In genomic region chr10:80896581-80897485, GRCm38 (mm10) we compare ENCODE assay signal across 26 mouse cellular contexts. TPM values are rescaled to one million over a fixed set of nuclear protein-coding genes. Genes with fewer than 3 reads are reported as not detected.
DNase-seq lines count a peak whose midpoint lies in the region; ATAC-seq and TF ChIP-seq lines count a peak whose summit lies in the region.
"Had no signal": no experiment of that assay in that cellular context is flagged by ENCODE, and none has a peak within 500 bp of the region (broad histone marks: within the 10 kb centered on the region; RNA-seq: fewer than 3 reads in every experiment).

No protein-coding gene starts in this region.

- TF ChIP-seq CTCF in ES-Bruce4 (IDR thresholded peaks at IDR 0.05; ENCODE audit: low read depth, low read length) = no peak

- no peak for TF ChIP-seq EP300 in ES-Bruce4 (IDR thresholded peaks at IDR 0.05; ENCODE audit: insufficient read depth, low read depth, low read length)

- no peak overlapping the region for H3K27ac ChIP-seq in heart, embryonic 13.5 days (replicated peaks)
- H3K27ac ChIP-seq in ES-Bruce4 (ENCODE audit: insufficient read depth, low read length) = no peak overlapping the region
- H3K27ac ChIP-seq in embryonic facial prominence, embryonic 13.5 days = no peak overlapping the region
- H3K27ac ChIP-seq: gastrocnemius, adult 2 months; hindbrain, embryonic 13.5 days; kidney, postnatal 0 days; liver, embryonic 12.5 days; neural tube, embryonic 12.5 days; stomach, postnatal 0 days had no signal

- no peaks in the 10 kb centered on the region for H3K27me3 ChIP-seq in heart, embryonic 13.5 days (replicated peaks)
- H3K27me3 ChIP-seq in ES-Bruce4 (ENCODE audit: control insufficient read depth, insufficient read depth, low read length, poor library complexity, severe bottlenecking) = no peaks in the 10 kb centered on the region
- H3K27me3 ChIP-seq in embryonic facial prominence, embryonic 13.5 days = no peaks in the 10 kb centered on the region
- H3K27me3 ChIP-seq: hindbrain, embryonic 13.5 days; liver, embryonic 12.5 days had no signal

- H3K36me3 ChIP-seq in heart, embryonic 13.5 days = peaks cover 16% of the 10 kb centered on the region
- H3K36me3 ChIP-seq in ES-Bruce4 (ENCODE audit: control insufficient read depth, insufficient read depth, low read length, poor library complexity, severe bottlenecking) = no peaks in the 10 kb centered on the region
- peaks cover 22% of the 10 kb centered on the region for H3K36me3 ChIP-seq in embryonic facial prominence, embryonic 13.5 days

- H3K9me3 ChIP-seq in heart, embryonic 13.5 days = no peaks in the 10 kb centered on the region
- no peaks in the 10 kb centered on the region for H3K9me3 ChIP-seq in ES-Bruce4 (replicated peaks; ENCODE audit: control insufficient read depth, insufficient read depth, low read length, poor library complexity, severe bottlenecking)
- H3K9me3 ChIP-seq in embryonic facial prominence, embryonic 13.5 days = no peaks in the 10 kb centered on the region
- H3K9me3 ChIP-seq: hindbrain, embryonic 13.5 days; liver, embryonic 12.5 days; neural tube, embryonic 12.5 days had no signal

- peak; percentile 48 for DNase-seq in cerebellum, adult 9-10 months
- DNase-seq in cerebellum, postnatal 25 days = no peak
- DNase-seq in heart, postnatal 14 days = no peak
- no peak for DNase-seq in gastrocnemius, adult 8-10 months (ENCODE audit: low spot score in 2 of 2)
- DNase-seq: adrenal gland, postnatal 10 days; cerebellum, adult 8-10 months; gastrocnemius, adult 2 months; heart, postnatal 36 days; kidney, adult 18-20 months; lung, adult 18-20 months; lung, postnatal 14 days; midbrain, embryonic 14.5 days; right cerebral cortex, postnatal 14 days had no signal

- no peak for TF ChIP-seq POLR2A in ES-Bruce4 (IDR thresholded peaks at IDR 0.05; ENCODE audit: insufficient read depth, low read length)

- 64% methylated on average over 24 of the region's 24 CpGs for WGBS in heart, embryonic 13.5 days
- 73% methylated on average over 24 of the region's 24 CpGs for WGBS in embryonic facial prominence, embryonic 13.5 days

- intact Hi-C loops in heart, postnatal 14 days (cut with DNase I) = no loop called here

- peaks cover 23% of the 10 kb centered on the region for H3K4me1 ChIP-seq in heart, embryonic 13.5 days
- peaks cover 2% of the 10 kb centered on the region for H3K4me1 ChIP-seq in ES-Bruce4 (ENCODE audit: control insufficient read depth, insufficient read depth, low read length)
- peaks cover 16% of the 10 kb centered on the region for H3K4me1 ChIP-seq in embryonic facial prominence, embryonic 13.5 days

- 0 out of 2 replicates have a peak overlapping the region, but pooled peaks have one; percentile 33 for H3K9ac ChIP-seq in heart, embryonic 13.5 days
- no peak overlapping the region for H3K9ac ChIP-seq in ES-Bruce4 (ENCODE audit: low read depth, poor library complexity, severe bottlenecking)
- H3K9ac ChIP-seq in embryonic facial prominence, embryonic 13.5 days = 0 out of 2 replicates have a peak overlapping the region, but pooled peaks have one; percentile 16
- H3K9ac ChIP-seq: liver, embryonic 12.5 days; neural tube, embryonic 12.5 days had no signal

- H3K4me2 ChIP-seq in heart, embryonic 13.5 days = no peak overlapping the region
- no peak overlapping the region for H3K4me2 ChIP-seq in embryonic facial prominence, embryonic 13.5 days

- no peak overlapping the region for H3K4me3 ChIP-seq in heart, embryonic 13.5 days
- H3K4me3 ChIP-seq in ES-Bruce4 (ENCODE audit: low read depth, low read length) = peak overlapping the region; percentile 3; the same call in 1 of the 2 replicates
- no peak overlapping the region for H3K4me3 ChIP-seq in embryonic facial prominence, embryonic 13.5 days
- H3K4me3 ChIP-seq: gastrocnemius, adult 2 months; liver, embryonic 12.5 days; neural tube, embryonic 12.5 days had no signal

- no peak for ATAC-seq in heart, embryonic 13.5 days (ENCODE audit: extremely low read depth, insufficient number of reproducible peaks, low FRiP score, low TSS enrichment)
- no peak for ATAC-seq in embryonic facial prominence, embryonic 13.5 days (ENCODE audit: insufficient number of reproducible peaks, insufficient read depth, low FRiP score, low TSS enrichment, low read depth)
- ATAC-seq: activated CD4-positive, CD25-positive, alpha-beta regulatory T cell, adult 4 months; CD4-positive, CD25-positive, alpha-beta regulatory T cell, adult 4 months; liver, embryonic 12.5 days had no signal

RNA-seq across cellular contexts. Expression of gene Timm13, which starts 3.9 kb away (rescaled TPM):
- 285 and 314 TPM in 2 replicates for polyA plus RNA-seq in heart, embryonic 13.5 days (2015; fragmentation: Nextera tagmentation; extraction: Ambion mirVana)
- total RNA-seq in heart, postnatal 14 days (2021) = 100 to 1,000 TPM; 145 to 161 TPM
- 135 and 146 TPM in 2 replicates for polyA plus RNA-seq in ES-Bruce4 (2011; ENCODE audit: insufficient read depth, insufficient read length, low read depth, missing spikeins)
- polyA plus RNA-seq in embryonic facial prominence, embryonic 13.5 days (2015; fragmentation: Nextera tagmentation; extraction: Ambion mirVana) = 317 and 358 TPM in 2 replicates
- 100 to 1,000 TPM; 119 to 143 (median 123) TPM for total RNA-seq in gastrocnemius, adult 8-10 months (2022)

RNA-seq across cellular contexts. Expression of gene Lmnb2, which starts 21.2 kb away (rescaled TPM):
- 24.8 and 26.7 TPM in 2 replicates for polyA plus RNA-seq in heart, embryonic 13.5 days (2015; fragmentation: Nextera tagmentation; extraction: Ambion mirVana)
- 1 to 10 TPM; 5.1 to 7.0 TPM for total RNA-seq in heart, postnatal 14 days (2021)
- polyA plus RNA-seq in ES-Bruce4 (2011; ENCODE audit: insufficient read depth, insufficient read length, low read depth, missing spikeins) = 25.9 and 28.2 TPM in 2 replicates
- polyA plus RNA-seq in embryonic facial prominence, embryonic 13.5 days (2015; fragmentation: Nextera tagmentation; extraction: Ambion mirVana) = 51.5 and 63.4 TPM in 2 replicates
- total RNA-seq in gastrocnemius, adult 8-10 months (2022) = 1 to 10 TPM; 2.1 to 4.0 (median 2.3) TPM

RNA-seq across cellular contexts. Expression of gene Tmprss9, which starts 25.2 kb away (rescaled TPM):
- 0.05 and 0.07 TPM in 2 replicates for polyA plus RNA-seq in heart, embryonic 13.5 days (2015; fragmentation: Nextera tagmentation; extraction: Ambion mirVana)
- total RNA-seq in heart, postnatal 14 days (2021) = not detected
- 0.22 TPM in 1 of 2 replicates, not detected in the other for polyA plus RNA-seq in ES-Bruce4 (2011; ENCODE audit: insufficient read depth, insufficient read length, low read depth, missing spikeins)
- not detected in 2 replicates for polyA plus RNA-seq in embryonic facial prominence, embryonic 13.5 days (2015; fragmentation: Nextera tagmentation; extraction: Ambion mirVana)
- under 1 TPM in 1 of 4 experiments, not detected in 3; 0.13 TPM for total RNA-seq in gastrocnemius, adult 8-10 months (2022)
- total RNA-seq: heart, postnatal 36 days; megakaryocyte, adult 5-6 weeks had no signal
- polyA plus RNA-seq: activated CD4-positive, CD25-positive, alpha-beta regulatory T cell, adult 4 months; CD4-positive, CD25-positive, alpha-beta regulatory T cell, adult 4 months; heart, embryonic 12.5 days; limb, embryonic 11.5 days; midbrain, embryonic 14.5 days had no signal

RNA-seq across cellular contexts. Expression of gene Gadd45b, which starts 33.0 kb away (rescaled TPM):
- 29.2 and 33.9 TPM in 2 replicates for polyA plus RNA-seq in heart, embryonic 13.5 days (2015; fragmentation: Nextera tagmentation; extraction: Ambion mirVana)
- total RNA-seq in heart, postnatal 14 days (2021) = 10 to 100 TPM; 13.6 to 17.2 TPM
- polyA plus RNA-seq in ES-Bruce4 (2011; ENCODE audit: insufficient read depth, insufficient read length, low read depth, missing spikeins) = 80.7 and 86.3 TPM in 2 replicates
- 29.0 and 29.9 TPM in 2 replicates for polyA plus RNA-seq in embryonic facial prominence, embryonic 13.5 days (2015; fragmentation: Nextera tagmentation; extraction: Ambion mirVana)
- total RNA-seq in gastrocnemius, adult 8-10 months (2022) = 10 to 100 TPM in 3 of 4 experiments, 1 to 10 TPM in 1; 6.8 to 31.8 (median 26.9) TPM

RNA-seq across cellular contexts. Expression of gene Sppl2b, which starts 41.8 kb away (rescaled TPM):
- 27.7 and 28.5 TPM in 2 replicates for polyA plus RNA-seq in heart, embryonic 13.5 days (2015; fragmentation: Nextera tagmentation; extraction: Ambion mirVana)
- 10 to 100 TPM; 26.6 to 28.5 TPM for total RNA-seq in heart, postnatal 14 days (2021)
- 5.9 and 7.6 TPM in 2 replicates for polyA plus RNA-seq in ES-Bruce4 (2011; ENCODE audit: insufficient read depth, insufficient read length, low read depth, missing spikeins)
- polyA plus RNA-seq in embryonic facial prominence, embryonic 13.5 days (2015; fragmentation: Nextera tagmentation; extraction: Ambion mirVana) = 49.3 and 54.5 TPM in 2 replicates
- 10 to 100 TPM; 11.3 to 12.5 (median 11.7) TPM for total RNA-seq in gastrocnemius, adult 8-10 months (2022)
